Mouse (Mus musculus) midbrain, postnatal 0 days (tissue): ENCODE measurements around the gene Map2k6. TPM values are rescaled to one million over a fixed set of nuclear protein-coding genes. Genes with fewer than 3 reads are reported as not detected.

Experiments used
- ATAC-seq: fragments of 200-750 bp; cut with Nextera tagmentation; 2 replicates; pipeline ENCODE4 v1.8.0; 2017; ENCODE audit warnings: moderate number of reproducible peaks, mild to moderate bottlenecking, moderate TSS enrichment, moderate library complexity; ENCODE audit not compliant: low FRiP score
- DNase-seq: peaks from one replicate; pipeline ENCODE4 v3.0.0-alpha.2; 2015; ENCODE audit warnings: low spot score
- H3K27ac ChIP-seq: fragments of 300-500 bp; sonication (generic); 2 replicates; pipeline ENCODE4 v1.5.1; 2014; ENCODE audit warnings: low read depth, mild to moderate bottlenecking, low read length, mixed read lengths
- H3K27me3 ChIP-seq: fragments of 300-500 bp; sonication (generic); 2 replicates; pipeline ENCODE4 v1.6.1; 2014; ENCODE audit warnings: low read length, control low read depth, mixed read lengths; ENCODE audit not compliant: insufficient read depth
- H3K36me3 ChIP-seq: fragments of 300-500 bp; sonication (generic); 2 replicates; pipeline ENCODE4 v1.6.1; 2014; ENCODE audit warnings: low read length, control low read depth, mixed read lengths; ENCODE audit not compliant: insufficient read depth
- H3K4me1 ChIP-seq: fragments of 300-500 bp; sonication (generic); 2 replicates; pipeline ENCODE4 v1.6.1; 2014; ENCODE audit warnings: mild to moderate bottlenecking, control low read depth, antibody characterized with exemption, low read length, mixed read lengths; ENCODE audit not compliant: insufficient read depth
- H3K4me2 ChIP-seq: fragments of 300-500 bp; sonication (generic); 2 replicates; pipeline ENCODE4 v1.6.1; 2014; ENCODE audit warnings: low read depth, mild to moderate bottlenecking, low read length, mixed read lengths; ENCODE audit not compliant: poor library complexity, severe bottlenecking
- H3K4me3 ChIP-seq: fragments of 300-500 bp; sonication (generic); 2 replicates; pipeline ENCODE4 v1.5.1; 2014; ENCODE audit warnings: low read depth, mild to moderate bottlenecking, low read length, moderate library complexity
- H3K9ac ChIP-seq: fragments of 300-500 bp; sonication (generic); replicated peaks from 2 replicates; pipeline ENCODE4 v1.6.1; 2014; ENCODE audit warnings: mild to moderate bottlenecking, low read length, moderate library complexity, mixed read lengths; ENCODE audit not compliant: poor library complexity, severe bottlenecking
- H3K9me3 ChIP-seq: fragments of 300-500 bp; sonication (generic); 2 replicates; pipeline ENCODE4 v1.6.1; 2016; ENCODE audit warnings: low read length, control low read depth
- CTCF ChIP-seq: IDR thresholded peaks from 2 replicates; pipeline ENCODE4 v1.5.1; 2016; ENCODE audit warnings: antibody characterized with exemption, mild to moderate bottlenecking
- WGBS: fragments of 180-500 bp; shearing (Covaris S2); extraction: QIAGEN DNeasy Blood & Tissue Kit; methylation state at CpG from one replicate; pipeline ENCODE4 v1.1.7; 2014; 5-methylcytosine and 5-hydroxymethylcytosine counted together
- polyA plus RNA-seq: library from polyadenylated mRNA; unstranded; fragments of >200 nt; fragmentation: Nextera tagmentation; extraction: Ambion mirVana; gene quantifications from 2 replicates; pipeline ENCODE4 v1.2.1, GENCODE M21; 2015
- total RNA-seq: library from RNA; depleted of rRNA; stranded (reverse); fragments of >200 nt; gene quantifications from 2 replicates; pipeline ENCODE4 v1.2.3, GENCODE M21; 2014

Gene Map2k6
- total and polyA plus RNA-seq, 2 experiments from 2014 or later, result 10.6 to 12.3 TPM

- Histone ChIP-seq H3K36me3 (0 out of 2 replicates have a peak, but pooled peaks cover 5% of the 10 kb centered on the region), H3K4me2 (no peak overlapping the region), H3K27ac (no peak overlapping the region), H3K9me3 (no peaks in the 10 kb centered on the region), H3K4me3 (no peak overlapping the region), H3K27me3 (no peaks in the 10 kb centered on the region), H3K9ac (no peak overlapping the region), H3K4me1 (no peaks in the 10 kb centered on the region)
- no peak for TF ChIP-seq CTCF
- DNase-seq, result no peak
- no peak for ATAC-seq
- 94% methylated on average over 7 of the region's 7 CpGs for WGBS
Measured at GRCm38 (mm10) chr11:110511466-110511865, 112.5 kb downstream of the Map2k6 start.

GRCm38 (mm10) chr11:110518648-110519047 is 119.7 kb downstream of the Map2k6 start:
- 100% methylated on average over 1 of the region's 1 CpGs for WGBS

DNA sequence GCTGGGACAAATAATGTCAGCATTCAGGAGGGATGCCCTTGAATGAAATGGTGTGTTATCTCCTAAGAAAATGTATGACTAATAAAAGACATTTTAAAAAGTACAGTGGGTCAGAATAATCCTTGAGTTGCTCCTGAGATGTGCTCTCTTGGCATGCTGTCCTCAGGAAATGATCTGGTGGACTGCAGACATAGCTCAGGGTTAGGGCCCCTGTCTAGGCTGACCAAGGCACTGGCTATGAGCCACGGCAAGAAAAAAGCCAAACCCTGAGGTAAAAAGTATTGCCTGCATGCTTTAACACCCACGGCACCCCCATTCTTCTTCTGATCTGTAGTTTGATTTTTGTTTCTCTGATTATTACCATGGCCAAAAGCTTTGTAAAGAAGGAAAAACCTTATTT is 124.0 kb downstream of the Map2k6 start:
- Histone ChIP-seq H3K9ac (no peak overlapping the region), H3K4me3 (no peak overlapping the region), H3K4me2 (no peak overlapping the region), H3K36me3 (peaks cover 4% of the 10 kb centered on the region; the same call in 1 of the 2 replicates), H3K4me1 (no peaks in the 10 kb centered on the region), H3K27ac (no peak overlapping the region), H3K9me3 (no peaks in the 10 kb centered on the region), H3K27me3 (no peaks in the 10 kb centered on the region)
- TF ChIP-seq CTCF, result no peak
- 96% methylated on average over 2 of the region's 2 CpGs for WGBS
- no peak for ATAC-seq
- no peak for DNase-seq

More at GRCm38 (mm10) chr11:110518648-110519047, 119.7 kb downstream of the Map2k6 start:
- ATAC-seq (no peak), DNase-seq (no peak)
- H3K27me3 ChIP-seq, result no peaks in the 10 kb centered on the region
- no peak overlapping the region for H3K9ac ChIP-seq
- H3K9me3 ChIP-seq, result no peaks in the 10 kb centered on the region
- H3K4me1 ChIP-seq, result no peaks in the 10 kb centered on the region
- peaks cover 4% of the 10 kb centered on the region; the same call in 1 of the 2 replicates for H3K36me3 ChIP-seq
- TF ChIP-seq CTCF, result no peak
- H3K4me2 ChIP-seq, result no peak overlapping the region
- no peak overlapping the region for H3K4me3 ChIP-seq
- H3K27ac ChIP-seq, result no peak overlapping the region

DNA sequence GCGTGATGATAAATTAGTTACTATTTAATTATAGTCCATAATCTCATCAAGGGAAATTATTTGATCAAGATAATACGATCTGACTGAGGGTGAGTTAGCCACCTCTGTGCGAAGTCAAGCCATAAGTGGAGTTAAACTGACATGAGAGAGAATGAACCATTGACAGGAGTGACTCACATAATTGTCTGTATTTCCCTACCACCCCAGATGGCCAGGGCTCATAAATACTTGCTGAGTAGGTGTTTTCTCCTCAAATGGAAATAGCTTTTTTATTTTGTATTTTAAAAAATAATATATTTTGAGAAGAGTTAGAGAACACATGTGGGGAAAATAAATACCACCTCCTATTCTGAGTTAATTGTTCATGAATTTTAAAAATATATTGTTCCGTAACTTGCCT is 127.2 kb downstream of the Map2k6 start:
- Histone ChIP-seq H3K4me3 (no peak overlapping the region), H3K36me3 (no peaks in the 10 kb centered on the region), H3K27me3 (no peaks in the 10 kb centered on the region), H3K9me3 (no peaks in the 10 kb centered on the region), H3K4me1 (no peaks in the 10 kb centered on the region), H3K27ac (no peak overlapping the region), H3K9ac (no peak overlapping the region), H3K4me2 (no peak overlapping the region)
- no peak for DNase-seq
- no peak for ATAC-seq
- no peak for TF ChIP-seq CTCF
- 92% methylated on average over 4 of the region's 4 CpGs for WGBS

DNA sequence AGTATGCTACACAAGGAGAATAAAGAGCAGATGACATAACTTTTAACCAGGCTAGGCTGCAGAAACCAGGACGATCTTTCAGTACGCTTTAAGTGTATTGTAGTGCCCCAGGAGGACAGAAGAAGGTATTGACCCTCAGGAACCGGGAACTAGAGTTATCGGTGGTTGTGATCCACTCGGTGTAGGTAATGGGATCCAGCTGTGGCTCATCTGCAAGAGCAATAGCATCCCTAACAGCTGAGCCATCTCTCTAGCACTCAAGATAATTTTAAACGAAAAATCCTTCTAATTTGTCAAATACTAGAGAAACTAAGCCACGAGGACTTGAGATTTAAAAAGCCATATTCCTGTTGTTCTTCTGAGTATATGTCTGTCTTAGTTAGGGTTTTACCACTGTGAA is 132.2 kb downstream of the Map2k6 start:
- no peak overlapping the region for H3K4me2 ChIP-seq
- H3K27me3 ChIP-seq, result no peaks in the 10 kb centered on the region
- no peak for ATAC-seq
- H3K9ac ChIP-seq, result no peak overlapping the region
- TF ChIP-seq CTCF, result no peak
- no peaks in the 10 kb centered on the region for H3K4me1 ChIP-seq
- no peaks in the 10 kb centered on the region for H3K9me3 ChIP-seq
- WGBS, result 78% methylated on average over 7 of the region's 7 CpGs
- DNase-seq, result no peak
- H3K27ac ChIP-seq, result no peak overlapping the region
- H3K36me3 ChIP-seq, result no peaks in the 10 kb centered on the region
- no peak overlapping the region for H3K4me3 ChIP-seq

- no peak for ATAC-seq
- H3K9ac ChIP-seq, result no peak overlapping the region
- no peak overlapping the region for H3K4me2 ChIP-seq
- H3K4me1 ChIP-seq, result no peaks in the 10 kb centered on the region
- H3K27ac ChIP-seq, result no peak overlapping the region
- H3K9me3 ChIP-seq, result no peaks in the 10 kb centered on the region
- 87% methylated on average over 4 of the region's 4 CpGs for WGBS
- H3K4me3 ChIP-seq, result no peak overlapping the region
- H3K27me3 ChIP-seq, result no peaks in the 10 kb centered on the region
- no peak for DNase-seq
- TF ChIP-seq CTCF, result no peak
- no peaks in the 10 kb centered on the region for H3K36me3 ChIP-seq
Measured at GRCm38 (mm10) chr11:110534856-110535255, 135.9 kb downstream of the Map2k6 start.
